Mouse (Mus musculus) CH12.LX (cell line): ENCODE measurements around the gene Cfap99. TPM values are rescaled to one million over a fixed set of nuclear protein-coding genes. Genes with fewer than 3 reads are reported as not detected.

Source experiments
- DNase-seq: peaks from one replicate; pipeline ENCODE4 v3.0.0-alpha.2; 2013; ENCODE audit errors: extremely low read depth
- H3K27ac ChIP-seq: 2 replicates; pipeline ENCODE4 v1.5.1; 2012; ENCODE audit warnings: low read depth, mild to moderate bottlenecking, control low read depth, moderate library complexity; ENCODE audit not compliant: insufficient read depth
- H3K27me3 ChIP-seq: replicated peaks from 2 replicates; pipeline ENCODE3; 2012; ENCODE audit warnings: inconsistent platforms
- H3K36me3 ChIP-seq, 2 experiments: replicated peaks in 1 of 2; 2 replicates each; pipeline versions ENCODE3 to v1.6.1; 2012; ENCODE audit warnings: inconsistent platforms in 1 of 2, low read length in 1 of 2, mild to moderate bottlenecking in 1 of 2, mixed read lengths in 1 of 2, moderate library complexity in 1 of 2; ENCODE audit not compliant: control insufficient read depth in 1 of 2, insufficient read depth in 1 of 2
- H3K4me1 ChIP-seq, 2 experiments: 2 replicates each; pipeline ENCODE4 v1.6.1; 2012; ENCODE audit warnings: inconsistent platforms in 1 of 2, moderate library complexity in 1 of 2; ENCODE audit not compliant: insufficient read depth in 2 of 2, control insufficient read depth in 1 of 2
- H3K4me2 ChIP-seq: 2 replicates; pipeline ENCODE4 v1.6.1; 2012; ENCODE audit warnings: low read depth, mild to moderate bottlenecking, control low read depth; ENCODE audit not compliant: poor library complexity, insufficient read depth, severe bottlenecking
- H3K4me3 ChIP-seq, 3 experiments: fragments of 150-350 bp in 1 of 3; sonication (generic) in 1 of 3; replicated peaks in 1 of 3; 2 replicates each; pipeline versions ENCODE3 to v1.5.1; 2011 to 2012; ENCODE audit warnings: low read depth in 2 of 3, low read length in 2 of 3, mild to moderate bottlenecking in 2 of 3, moderate library complexity in 2 of 3, control low read depth in 1 of 3, improper control_type of control experiment in 1 of 3, inconsistent platforms in 1 of 3, mixed read lengths in 1 of 3; ENCODE audit not compliant: poor library complexity in 1 of 3
- H3K79me2 ChIP-seq: replicated peaks from 2 replicates; pipeline ENCODE4 v1.6.1; 2012; ENCODE audit warnings: mild to moderate bottlenecking, moderate library complexity; ENCODE audit not compliant: control insufficient read depth, poor library complexity, insufficient read depth, severe bottlenecking; ENCODE audit errors: extremely low read depth
- H3K9ac ChIP-seq: 2 replicates; pipeline ENCODE4 v1.6.1; 2012; ENCODE audit warnings: low read depth, mild to moderate bottlenecking, control low read depth, moderate library complexity; ENCODE audit not compliant: insufficient read depth
- H3K9me3 ChIP-seq: replicated peaks from 2 replicates; pipeline ENCODE3; 2012; ENCODE audit warnings: low read length, inconsistent platforms, mixed read lengths
- BHLHE40 ChIP-seq: IDR thresholded peaks from 2 replicates; pipeline ENCODE4 v1.6.1; 2011; ENCODE audit warnings: mild to moderate bottlenecking, low read depth, low read length, improper control_type of control experiment
- E2F4 ChIP-seq: IDR thresholded peaks from 2 replicates; pipeline ENCODE4 v1.6.1; 2011; ENCODE audit warnings: low read depth, low read length, improper control_type of control experiment; ENCODE audit not compliant: insufficient replicate concordance
- ELF1 ChIP-seq: IDR thresholded peaks from 2 replicates; pipeline ENCODE4 v1.6.1; 2014; ENCODE audit warnings: low read depth, mild to moderate bottlenecking, inconsistent platforms, low read length, improper control_type of control experiment
- EP300 ChIP-seq: IDR thresholded peaks from 2 replicates; pipeline ENCODE4 v1.6.1; 2011; ENCODE audit warnings: low read length, improper control_type of control experiment
- GABPA ChIP-seq: IDR thresholded peaks from 2 replicates; pipeline ENCODE4 v1.6.1; 2012; ENCODE audit warnings: low read depth, low read length, improper control_type of control experiment, inconsistent platforms; ENCODE audit not compliant: insufficient replicate concordance
- HCFC1 ChIP-seq: IDR thresholded peaks from 2 replicates; pipeline ENCODE4 v1.6.1; 2012; ENCODE audit warnings: low read depth, mild to moderate bottlenecking, inconsistent platforms, low read length, improper control_type of control experiment
- JUND ChIP-seq: conservative IDR thresholded peaks from 2 replicates; pipeline ENCODE4 v1.6.1; 2011; ENCODE audit warnings: low read depth, low read length, improper control_type of control experiment
- KAT2A ChIP-seq: IDR thresholded peaks from 2 replicates; pipeline ENCODE4 v1.6.1; 2012; ENCODE audit warnings: low read length, improper control_type of control experiment, inconsistent platforms; ENCODE audit not compliant: insufficient replicate concordance
- MAX ChIP-seq: IDR thresholded peaks from 2 replicates; pipeline ENCODE4 v1.6.1; 2011; ENCODE audit warnings: low read length, improper control_type of control experiment
- MAZ ChIP-seq: IDR thresholded peaks from 2 replicates; pipeline ENCODE4 v1.6.1; 2012; ENCODE audit warnings: low read depth, mild to moderate bottlenecking, inconsistent platforms, low read length, improper control_type of control experiment, moderate library complexity
- MXI1 ChIP-seq: IDR thresholded peaks from 2 replicates; pipeline ENCODE4 v1.6.1; 2011; ENCODE audit warnings: mild to moderate bottlenecking, low read depth, low read length, improper control_type of control experiment
- MYC ChIP-seq: IDR thresholded peaks from 2 replicates; pipeline ENCODE4 v1.6.1; 2011; ENCODE audit warnings: low read depth, mild to moderate bottlenecking, improper control_type of control experiment, low read length
- NELFE ChIP-seq: IDR thresholded peaks from 2 replicates; pipeline ENCODE4 v1.6.1; 2011; ENCODE audit warnings: low read depth, low read length, improper control_type of control experiment
- PAX5 ChIP-seq: IDR thresholded peaks from 2 replicates; pipeline ENCODE4 v1.6.1; 2012; ENCODE audit warnings: low read length, inconsistent platforms, mixed read lengths
- POLR2AphosphoS2 ChIP-seq: IDR thresholded peaks from 2 replicates; pipeline ENCODE4 v1.6.1; 2011; ENCODE audit warnings: low read depth, low read length, improper control_type of control experiment
- RAD21 ChIP-seq: IDR thresholded peaks from 2 replicates; pipeline ENCODE4 v1.6.1; 2011; ENCODE audit warnings: low read depth, mild to moderate bottlenecking, low read length, improper control_type of control experiment, moderate library complexity
- RCOR1 ChIP-seq: conservative IDR thresholded peaks from 2 replicates; pipeline ENCODE4 v1.6.1; 2012; ENCODE audit warnings: low read depth, mild to moderate bottlenecking, inconsistent platforms, low read length, improper control_type of control experiment
- SIN3A ChIP-seq: IDR thresholded peaks from 2 replicates; pipeline ENCODE4 v1.6.1; 2012; ENCODE audit warnings: low read length, improper control_type of control experiment, inconsistent platforms
- SMC3 ChIP-seq: IDR thresholded peaks from 2 replicates; pipeline ENCODE4 v1.6.1; 2011; ENCODE audit warnings: low read depth, low read length, improper control_type of control experiment
- TBP ChIP-seq: conservative IDR thresholded peaks from 2 replicates; pipeline ENCODE4 v1.6.1; 2011; ENCODE audit warnings: low read depth, low read length, improper control_type of control experiment
- TCF12 ChIP-seq: IDR thresholded peaks from 2 replicates; pipeline ENCODE4 v1.6.1; 2014; ENCODE audit warnings: low read depth, mild to moderate bottlenecking, inconsistent platforms, low read length, improper control_type of control experiment
- UBTF ChIP-seq: IDR thresholded peaks from 2 replicates; pipeline ENCODE4 v1.6.1; 2012; ENCODE audit warnings: low read depth, mild to moderate bottlenecking, inconsistent platforms, low read length, improper control_type of control experiment, moderate library complexity
- USF2 ChIP-seq: conservative IDR thresholded peaks from 2 replicates; pipeline ENCODE4 v1.6.1; 2011; ENCODE audit warnings: low read depth, low read length, improper control_type of control experiment
- ZKSCAN1 ChIP-seq: IDR thresholded peaks from 2 replicates; pipeline ENCODE4 v1.6.1; 2012; ENCODE audit warnings: low read depth, inconsistent platforms, low read length, improper control_type of control experiment, borderline replicate concordance
- ZMIZ1 ChIP-seq: IDR thresholded peaks from 2 replicates; pipeline ENCODE4 v1.6.1; 2012; ENCODE audit warnings: low read depth, mild to moderate bottlenecking, inconsistent platforms, low read length, improper control_type of control experiment
- ZNF384 ChIP-seq: IDR thresholded peaks from 2 replicates; pipeline ENCODE4 v1.6.1; 2012; ENCODE audit warnings: low read depth, low read length, improper control_type of control experiment, inconsistent platforms
- dilution Hi-C: fragments of 300-500 bp; cut with MboI; formaldehyde crosslinking; loops from 2 replicates; pipeline ENCODE4 v1.14.3; 2020; ENCODE audit warnings: low sequenced_read_pairs; ENCODE audit not compliant: extremely low pct_unique_long_range_greater_than_20kb, extremely low pct_ligation_motif_present
- in situ Hi-C: fragments of 300-500 bp; cut with MboI; formaldehyde crosslinking; loops from 3 replicates; pipeline ENCODE4 v1.14.3; 2019; ENCODE audit warnings: low sequenced_read_pairs, low pct_ligation_motif_present, low pct_unique_long_range_greater_than_20kb, mixed read lengths
- polyA plus RNA-seq: library from polyadenylated mRNA; unstranded; fragments of >175 nt; gene quantifications from 2 replicates; pipeline ENCODE4 v1.2.1, GENCODE M21; 2012; ENCODE audit warnings: low read depth; ENCODE audit not compliant: insufficient read length
- total RNA-seq, 2 experiments: library from RNA; depleted of rRNA; stranded (reverse); fragments of 300-350 nt in 1 of 2; fragments of >200 nt in 1 of 2; gene quantifications; 2 replicates each; pipeline ENCODE4 v1.2.3; 2012 to 2014

The Cfap99 gene
- total and polyA plus RNA-seq, 3 experiments, result not detected

DNA sequence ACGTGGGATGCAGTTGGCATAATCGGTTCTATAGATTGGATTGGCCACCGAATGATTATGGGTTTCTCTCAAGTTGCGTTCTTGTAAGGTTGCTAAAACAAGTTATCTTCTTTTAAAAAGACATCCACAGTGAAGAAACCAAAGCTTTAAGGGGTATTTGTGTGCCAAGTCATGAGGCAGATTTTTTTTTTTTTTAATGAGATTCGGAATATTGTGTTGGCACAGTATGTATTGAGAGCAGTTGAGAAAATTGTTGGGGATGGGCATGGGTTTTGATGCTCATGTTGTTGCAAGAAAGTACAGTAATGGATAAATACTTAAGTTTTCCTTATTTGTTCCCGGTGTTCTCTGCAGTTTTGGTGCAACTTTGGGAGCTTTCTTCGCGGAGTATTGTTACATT lies 82.4 kb downstream of the Cfap99 start:
- Histone ChIP-seq H3K27ac (no peak overlapping the region), H3K36me3 (peaks cover 0 to 9% of the 10 kb centered on the region in 2 experiments), H3K4me1 (peaks cover 2 to 24% of the 10 kb centered on the region in 2 experiments; a peak in 3 of 4 replicates), H3K79me2 (peaks cover 36% of the 10 kb centered on the region), H3K9ac (peak overlapping the region; percentile 93), H3K9me3 (no peaks in the 10 kb centered on the region), H3K4me3 (peak overlapping the region; percentile 68 to 79 (median 78)), H3K4me2 (peak overlapping the region; percentile 96), H3K27me3 (no peaks in the 10 kb centered on the region)
- dilution Hi-C loops (no loop called here), in situ Hi-C loops (no loop called here)
- DNase-seq, result no peak
- TF ChIP-seq HCFC1 (no peak), ZNF384 (peak; percentile 20; the same call in 1 of the 2 replicates), SIN3A (0 out of 2 replicates have a peak, but pooled peaks have one; percentile 5)

DNA sequence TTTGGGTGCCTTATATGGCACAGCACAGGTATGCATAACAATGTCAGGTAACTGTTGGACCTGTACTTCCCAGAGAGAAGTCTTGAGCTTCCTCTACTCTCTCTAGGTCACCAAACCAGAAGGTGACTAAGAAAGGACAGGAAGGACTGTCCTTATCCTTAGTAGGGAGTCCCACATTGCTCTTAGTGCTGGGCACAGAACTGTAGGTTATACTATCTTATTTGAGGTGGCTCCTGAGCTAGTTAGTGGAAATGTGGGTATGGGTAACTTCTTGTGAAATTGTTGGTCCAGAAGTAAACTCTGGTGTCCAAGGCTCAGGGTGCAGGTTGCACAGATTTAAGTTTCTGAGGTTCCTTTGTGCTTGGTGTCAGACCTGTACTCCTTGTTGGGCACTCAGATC lies 83.7 kb downstream of the Cfap99 start:
- no peak overlapping the region for H3K27ac ChIP-seq
- dilution Hi-C loops, result no loop called here
- in situ Hi-C loops, result no loop called here

DNA sequence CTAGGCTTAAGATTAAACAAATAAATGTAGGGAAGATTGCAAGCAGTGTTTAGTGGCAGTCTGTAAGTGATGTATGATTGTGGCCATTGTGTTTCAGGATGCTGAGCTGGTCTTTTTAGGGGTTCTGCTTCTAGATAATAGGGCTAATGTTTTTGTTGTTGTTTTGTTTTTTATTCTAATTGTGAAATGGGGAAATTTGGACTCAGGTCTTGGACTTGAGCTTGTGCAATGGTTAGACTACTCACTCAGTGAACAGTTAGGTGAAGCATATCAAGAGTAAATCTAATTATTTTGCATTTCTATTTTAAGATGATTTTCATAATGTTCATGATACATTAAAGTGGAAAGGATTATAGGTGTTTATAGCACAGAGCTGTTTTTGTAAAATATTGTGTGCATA lies 84.1 kb downstream of the Cfap99 start:
- H3K9ac ChIP-seq, result no peak overlapping the region
- H3K27ac ChIP-seq, result no peak overlapping the region
- no peak for DNase-seq
- H3K4me2 ChIP-seq, result no peak overlapping the region
- H3K27me3 ChIP-seq, result no peaks in the 10 kb centered on the region
- peaks cover 2 to 24% of the 10 kb centered on the region in 2 experiments; a peak in 3 of 4 replicates for H3K4me1 ChIP-seq
- H3K4me3 ChIP-seq, result no peak overlapping the region
- no peaks in the 10 kb centered on the region for H3K9me3 ChIP-seq
- no peak for TF ChIP-seq KAT2A
- TF ChIP-seq ZMIZ1, result no peak
- no peak for TF ChIP-seq SMC3
- TF ChIP-seq USF2, result no peak
- no peak for TF ChIP-seq ZKSCAN1
- TF ChIP-seq RAD21, result no peak
- no peak for TF ChIP-seq GABPA
- TF ChIP-seq MAZ, result no peak
- TF ChIP-seq UBTF, result no peak
- TF ChIP-seq ELF1, result no peak
- TF ChIP-seq MAX, result no peak
- TF ChIP-seq TCF12, result no peak
- TF ChIP-seq POLR2AphosphoS2, result no peak
- no peak for TF ChIP-seq NELFE
- no peak for TF ChIP-seq ZNF384
- TF ChIP-seq JUND, result no peak
- no peak for TF ChIP-seq TBP
- no peak for TF ChIP-seq E2F4
- H3K79me2 ChIP-seq, result peaks cover 48% of the 10 kb centered on the region
- dilution Hi-C loops, result no loop called here
- in situ Hi-C loops, result no loop called here
- peaks cover 0 to 11% of the 10 kb centered on the region in 2 experiments for H3K36me3 ChIP-seq

More for the DNA sequence above, 83.7 kb downstream of the Cfap99 start:
- H3K4me2 ChIP-seq, result no peak overlapping the region
- H3K79me2 ChIP-seq, result peaks cover 44% of the 10 kb centered on the region
- no peaks in the 10 kb centered on the region for H3K27me3 ChIP-seq
- no peak for DNase-seq
- peaks cover 2 to 24% of the 10 kb centered on the region in 2 experiments; a peak in 3 of 4 replicates for H3K4me1 ChIP-seq
- TF ChIP-seq MXI1, result no peak
- TF ChIP-seq MAZ, result no peak
- no peak for TF ChIP-seq EP300
- TF ChIP-seq JUND, result no peak
- TF ChIP-seq KAT2A, result no peak
- TF ChIP-seq HCFC1, result no peak
- TF ChIP-seq SMC3, result no peak
- TF ChIP-seq MYC, result no peak
- no peak for TF ChIP-seq PAX5
- no peak for TF ChIP-seq ELF1
- no peak for TF ChIP-seq POLR2AphosphoS2
- no peak for TF ChIP-seq ZNF384
- TF ChIP-seq TBP, result no peak
- no peak for TF ChIP-seq MAX
- TF ChIP-seq BHLHE40, result no peak
- TF ChIP-seq RCOR1, result no peak
- TF ChIP-seq E2F4, result no peak
- H3K4me3 ChIP-seq, result no peak overlapping the region
- peaks cover 0 to 10% of the 10 kb centered on the region in 2 experiments for H3K36me3 ChIP-seq
- no peak overlapping the region for H3K9ac ChIP-seq
- no peaks in the 10 kb centered on the region for H3K9me3 ChIP-seq
